In the genomic region with DNA sequence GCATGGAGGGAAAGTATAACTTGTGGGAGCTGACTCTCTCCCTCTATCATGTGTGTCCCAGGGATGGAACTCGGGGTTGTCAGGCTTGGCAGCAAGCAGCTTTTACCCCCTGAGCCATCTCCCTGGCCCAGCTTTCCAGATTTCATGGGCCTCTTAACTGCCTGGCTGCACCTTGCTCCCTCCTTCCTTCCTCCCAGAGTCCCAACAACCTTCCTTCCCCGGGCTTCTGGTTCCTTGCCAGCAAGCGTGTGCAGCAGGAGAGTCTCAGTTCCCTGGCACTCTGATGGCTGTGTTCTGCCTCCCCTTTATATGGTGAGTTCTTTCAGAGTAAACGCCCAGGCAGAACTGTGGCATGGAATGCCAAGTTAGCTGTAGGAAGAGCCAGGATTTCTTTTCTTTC, we compare ENCODE assay signal across 8 mouse cellular contexts. TPM values are rescaled to one million over a fixed set of nuclear protein-coding genes. Genes with fewer than 3 reads are reported as not detected.
DNase-seq lines count a peak whose midpoint lies in the region; ATAC-seq and TF ChIP-seq lines count a peak whose summit lies in the region.

No protein-coding gene starts in this region.

- H3K4me2 ChIP-seq in kidney, postnatal 0 days (ENCODE audit: low read length), result no peak overlapping the region
- no peak overlapping the region for H3K4me2 ChIP-seq in neural tube, embryonic 15.5 days

- WGBS in kidney, postnatal 0 days, result 19% methylated on average over 4 of the region's 4 CpGs
- 24% methylated on average over 4 of the region's 4 CpGs for WGBS in neural tube, embryonic 15.5 days

- ATAC-seq in kidney, postnatal 0 days (replicated peaks; ENCODE audit: low FRiP score, low read depth), result peak; percentile 46; the same call in 1 of the 2 replicates
- ATAC-seq in neural tube, embryonic 15.5 days (ENCODE audit: low FRiP score), result peak; percentile 70; the same call in 1 of the 2 replicates

- no peak overlapping the region for H3K9ac ChIP-seq in kidney, postnatal 0 days (ENCODE audit: low read depth, low read length)
- no peak overlapping the region for H3K9ac ChIP-seq in neural tube, embryonic 15.5 days (replicated peaks)

- H3K4me3 ChIP-seq in kidney, postnatal 0 days (replicated peaks; ENCODE audit: low read depth, low read length), result no peak overlapping the region
- no peak overlapping the region for H3K4me3 ChIP-seq in neural tube, embryonic 15.5 days (replicated peaks)

- no peak for TF ChIP-seq CTCF in kidney, postnatal 0 days (IDR thresholded peaks at IDR 0.05; ENCODE audit: low read depth)

- H3K4me1 ChIP-seq in kidney, postnatal 0 days (replicated peaks; ENCODE audit: insufficient read depth, low read length), result no peaks in the 10 kb centered on the region
- peaks cover 4% of the 10 kb centered on the region for H3K4me1 ChIP-seq in neural tube, embryonic 15.5 days

- no peaks in the 10 kb centered on the region for H3K36me3 ChIP-seq in kidney, postnatal 0 days (ENCODE audit: insufficient read depth, low read length)
- H3K36me3 ChIP-seq in neural tube, embryonic 15.5 days, result no peaks in the 10 kb centered on the region

- no peaks in the 10 kb centered on the region for H3K9me3 ChIP-seq in kidney, postnatal 0 days (replicated peaks; ENCODE audit: low read length)
- no peaks in the 10 kb centered on the region for H3K9me3 ChIP-seq in neural tube, embryonic 15.5 days (replicated peaks)

- peak; percentile 30 for DNase-seq in adrenal gland, adult 2 months
- no peak for DNase-seq in adrenal gland, adult 18-20 months (ENCODE audit: low spot score in 2 of 2)
- DNase-seq in testis, postnatal 10 days (ENCODE audit: low spot score), result peak; percentile 45
- DNase-seq in testis, postnatal 14 days (ENCODE audit: low spot score), result no peak
- peak; percentile 49 for DNase-seq in kidney, postnatal 0 days (ENCODE audit: low spot score)
- DNase-seq in gastrocnemius, postnatal 25 days, result no peak
- DNase-seq in ovary, postnatal 36 days (ENCODE audit: low spot score), result no peak

- H3K27ac ChIP-seq in kidney, postnatal 0 days, result peak overlapping the region; percentile 70; the same call in 1 of the 2 replicates
- H3K27ac ChIP-seq in neural tube, embryonic 15.5 days (replicated peaks), result no peak overlapping the region; the same call in 1 of the 2 replicates

- no peaks in the 10 kb centered on the region for H3K27me3 ChIP-seq in kidney, postnatal 0 days (ENCODE audit: insufficient read depth, low read length)
- H3K27me3 ChIP-seq in neural tube, embryonic 15.5 days (replicated peaks), result no peaks in the 10 kb centered on the region

RNA-seq across cellular contexts. Expression of a gene that starts 43.9 kb away (rescaled TPM):
- total RNA-seq in adrenal gland, adult 2 months (2021), result 10 to 100 TPM; 15.2 to 20.6 TPM
- polyA plus RNA-seq in adrenal gland, adult 2 months (2012; rRNA removed), result 2.4 and 2.6 TPM in 2 replicates
- total RNA-seq in adrenal gland, adult 18-20 months (2021), result 10 to 100 TPM; 15.0 to 18.1 TPM
- 6.8 and 7.2 TPM in 2 replicates for polyA plus RNA-seq in kidney, postnatal 0 days (2015; fragmentation: Nextera tagmentation; extraction: Ambion mirVana)
- 5.8 and 6.0 TPM in 2 replicates for polyA plus RNA-seq in neural tube, embryonic 15.5 days (2015; fragmentation: Nextera tagmentation; extraction: Ambion mirVana)
- 1 to 10 TPM; 3.7 to 4.1 TPM for total RNA-seq in gastrocnemius, postnatal 25 days (2021)

RNA-seq across cellular contexts. Expression of a gene that starts 52.7 kb away (rescaled TPM):
- 10 to 100 TPM; 18.8 to 19.7 TPM for total RNA-seq in adrenal gland, adult 2 months (2021)
- polyA plus RNA-seq in adrenal gland, adult 2 months (2012; rRNA removed), result 1.3 and 2.1 TPM in 2 replicates
- total RNA-seq in adrenal gland, adult 18-20 months (2021), result 10 to 100 TPM; 13.2 to 14.7 TPM
- polyA plus RNA-seq in kidney, postnatal 0 days (2015; fragmentation: Nextera tagmentation; extraction: Ambion mirVana), result 19.9 and 21.4 TPM in 2 replicates
- 21.4 and 25.9 TPM in 2 replicates for polyA plus RNA-seq in neural tube, embryonic 15.5 days (2015; fragmentation: Nextera tagmentation; extraction: Ambion mirVana)
- 1 to 10 TPM; 6.0 to 9.3 TPM for total RNA-seq in gastrocnemius, postnatal 25 days (2021)

Comparison
In these comparisons a context has a peak if more than half of its experiments do, and no peak if none do; other contexts are left out.
1. DNase-seq: peak in adrenal gland, adult 2 months (single experiment), testis, postnatal 10 days (single experiment) and kidney, postnatal 0 days (single experiment); none in adrenal gland, adult 18-20 months (0 of 2), testis, postnatal 14 days (single experiment), gastrocnemius, postnatal 25 days (single experiment) and ovary, postnatal 36 days (single experiment).